Mouse (Mus musculus) brain, adult 2 months (tissue): ENCODE data around the gene Gorasp2.

ENCODE experiments used
- DNase-seq: peaks from one replicate; pipeline ENCODE4 v3.0.0; 2011; ENCODE audit warnings: low read depth, low spot score

Gene Gorasp2

GRCm38 (mm10) chr2:70661715-70662495 is 529 bp downstream of the Gorasp2 start, which contains the start of gene Gm26558:
TSS of gene Gm26558 (minus strand) at chr2:70662108.
- DNase-seq, result peak; percentile 28

GRCm38 (mm10) chr2:70663764-70664163 is 2.4 kb downstream of the Gorasp2 start:
- DNase-seq, result no peak

- DNase-seq, result no peak
Measured at GRCm38 (mm10) chr2:70667016-70667415, 5.6 kb downstream of the Gorasp2 start.

GRCm38 (mm10) chr2:70669241-70669640 is 7.9 kb downstream of the Gorasp2 start:
- no peak for DNase-seq

GRCm38 (mm10) chr2:70669896-70670295 is 8.5 kb downstream of the Gorasp2 start:
- DNase-seq, result no peak

DNA sequence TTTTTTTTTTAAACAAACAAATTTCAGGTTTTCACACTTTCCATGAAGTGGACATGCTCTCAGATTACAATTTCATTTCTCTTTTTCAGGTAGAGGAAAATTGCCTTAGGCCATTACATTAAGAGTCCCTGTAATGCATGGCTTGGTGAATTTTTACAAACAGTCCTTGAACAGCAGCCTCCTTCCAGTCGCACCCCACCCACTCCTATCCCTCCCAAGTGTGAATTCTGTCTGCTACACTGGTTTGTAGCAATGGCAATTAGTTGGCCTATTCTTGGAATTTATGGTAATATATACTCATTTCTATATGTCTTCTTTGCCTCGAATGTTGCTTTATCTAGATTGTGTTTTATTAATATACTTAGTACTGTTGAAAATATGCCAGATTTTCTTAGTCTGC is 11.1 kb downstream of the Gorasp2 start:
- DNase-seq, result peak; percentile 71

DNA sequence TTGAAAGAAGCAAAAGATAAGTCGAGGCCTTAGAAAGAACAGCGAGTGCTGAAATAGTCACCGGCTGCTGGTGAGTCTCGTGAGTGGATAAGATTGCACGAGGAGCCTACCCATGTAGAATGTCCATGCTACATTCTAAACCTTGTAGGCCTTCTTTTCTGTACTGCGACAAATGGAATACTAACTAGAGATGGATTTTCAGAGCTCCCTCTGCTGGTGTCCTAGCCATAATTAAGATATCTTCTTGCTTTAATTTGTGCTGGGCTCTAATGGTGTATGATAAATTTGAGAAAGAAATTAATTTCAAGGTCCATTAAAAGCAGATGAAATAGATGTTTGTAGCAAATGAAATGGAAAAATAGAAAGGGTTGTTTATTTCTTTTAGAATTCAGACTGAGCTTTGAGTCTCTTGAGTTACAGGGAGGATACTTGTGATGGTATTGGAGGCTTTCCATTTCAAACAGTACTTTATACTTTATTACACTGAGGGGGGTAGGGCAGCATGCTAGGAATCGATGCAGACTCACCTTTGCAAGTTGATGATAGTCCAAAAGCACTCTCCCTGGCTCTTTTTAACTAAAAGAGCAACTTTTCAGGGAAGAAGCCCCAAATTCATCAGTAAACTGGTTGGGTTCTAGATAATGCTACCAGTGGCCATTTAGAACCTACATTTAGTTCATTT is 12.2 kb downstream of the Gorasp2 start:
- DNase-seq, result peak; percentile 69

- no peak for DNase-seq
Measured at GRCm38 (mm10) chr2:70682324-70682723, 20.9 kb downstream of the Gorasp2 start.

DNA sequence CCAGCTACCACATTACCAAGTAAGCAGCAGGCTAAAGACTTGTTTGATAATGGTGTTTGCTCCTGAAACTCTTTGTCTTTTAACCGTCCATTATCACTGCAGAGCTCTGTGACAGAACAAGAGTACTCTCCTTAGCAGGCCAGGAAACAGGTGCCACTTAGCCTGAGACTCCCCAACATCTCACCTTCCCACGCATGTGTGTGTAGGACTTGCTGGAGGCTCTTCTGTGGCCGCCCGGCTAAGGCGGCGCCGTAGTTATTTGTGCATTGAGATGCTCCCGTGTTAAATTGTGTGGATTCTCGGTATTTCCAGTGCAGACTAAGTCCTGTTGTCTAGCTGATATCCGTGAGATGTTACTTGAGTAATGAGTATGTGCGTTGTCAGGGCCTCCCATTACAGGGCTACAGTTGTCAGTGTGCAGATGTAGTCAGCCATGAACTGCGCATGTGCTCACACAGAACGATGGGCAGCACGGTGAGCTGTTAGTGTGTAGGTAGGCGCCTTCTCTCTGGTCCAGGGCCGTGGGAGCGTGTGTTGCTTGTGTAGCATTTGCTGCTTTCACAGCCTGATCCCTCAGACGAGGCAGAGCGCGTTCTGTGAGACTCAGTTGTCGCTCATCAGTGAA is 27.2 kb downstream of the Gorasp2 start:
- DNase-seq, result peak; percentile 54

DNA sequence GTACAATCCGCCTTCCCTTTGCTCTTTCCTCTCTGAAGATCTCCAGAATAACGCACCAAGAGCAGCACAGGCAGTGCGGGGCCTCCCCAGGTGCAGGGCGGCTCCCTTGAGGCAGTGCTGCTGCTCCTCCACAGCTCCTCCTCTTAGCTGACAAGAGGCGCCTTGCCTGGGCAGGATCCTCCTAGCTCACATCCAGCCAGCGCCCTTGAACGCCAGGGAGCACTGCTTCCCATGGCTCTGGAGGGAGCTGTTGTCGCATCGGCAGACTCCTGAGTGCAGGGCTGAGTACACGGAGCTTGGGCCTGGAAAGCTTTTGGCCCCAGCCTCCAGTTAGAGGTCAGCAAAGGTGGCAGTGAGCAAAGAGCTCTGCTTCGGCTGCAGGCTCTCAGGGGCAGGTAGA is 28.8 kb downstream of the Gorasp2 start:
- DNase-seq, result peak; percentile 63

- DNase-seq, result no peak
Measured at GRCm38 (mm10) chr2:70695712-70696111, 34.3 kb downstream of the Gorasp2 start.

DNA sequence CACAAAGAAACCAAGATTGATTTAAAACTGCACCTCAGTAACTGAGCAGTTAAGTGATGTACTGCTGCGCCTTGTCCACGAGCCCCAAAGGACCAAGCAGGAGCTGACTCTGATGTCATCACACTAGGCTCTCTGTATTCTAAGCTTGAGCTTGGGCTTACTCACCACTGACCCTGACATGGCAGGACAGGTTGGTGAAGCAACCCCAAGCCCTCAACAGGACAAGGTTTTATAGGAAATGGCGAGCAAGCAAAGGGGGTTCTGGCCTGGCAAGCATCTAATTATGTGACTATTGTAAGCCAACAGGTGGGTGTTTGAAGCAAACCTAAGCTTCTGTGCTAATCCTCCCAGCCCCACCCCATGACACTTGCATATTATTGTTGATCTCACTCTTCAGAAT is 39.5 kb downstream of the Gorasp2 start:
- DNase-seq, result no peak

DNA sequence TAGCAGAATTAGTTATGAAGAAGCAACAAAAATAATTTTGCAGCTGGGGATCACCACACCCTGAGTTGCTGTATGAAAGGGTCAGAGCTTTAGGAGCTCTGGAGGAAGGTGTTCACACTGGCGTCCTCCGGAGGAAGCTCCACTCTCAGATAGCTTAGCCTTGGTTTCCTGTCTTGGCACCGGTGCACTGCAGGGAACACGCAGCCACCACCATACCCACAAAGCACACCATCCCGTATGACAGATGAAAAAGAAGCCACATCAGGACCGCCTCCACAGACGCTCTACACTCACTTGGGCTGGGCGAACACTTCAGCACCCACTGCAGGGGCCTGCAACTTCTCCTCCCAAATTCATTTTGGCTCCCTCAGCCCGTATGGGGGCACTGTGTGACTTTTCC is 40.2 kb downstream of the Gorasp2 start:
- DNase-seq, result no peak

- no peak for DNase-seq
Measured at GRCm38 (mm10) chr2:70702403-70702802, 41.0 kb downstream of the Gorasp2 start.

GRCm38 (mm10) chr2:70708986-70709730 is 47.8 kb downstream of the Gorasp2 start:
- DNase-seq, result peak; percentile 69

- DNase-seq, result no peak
Measured at GRCm38 (mm10) chr2:70710236-70710635, 48.9 kb downstream of the Gorasp2 start.

DNA sequence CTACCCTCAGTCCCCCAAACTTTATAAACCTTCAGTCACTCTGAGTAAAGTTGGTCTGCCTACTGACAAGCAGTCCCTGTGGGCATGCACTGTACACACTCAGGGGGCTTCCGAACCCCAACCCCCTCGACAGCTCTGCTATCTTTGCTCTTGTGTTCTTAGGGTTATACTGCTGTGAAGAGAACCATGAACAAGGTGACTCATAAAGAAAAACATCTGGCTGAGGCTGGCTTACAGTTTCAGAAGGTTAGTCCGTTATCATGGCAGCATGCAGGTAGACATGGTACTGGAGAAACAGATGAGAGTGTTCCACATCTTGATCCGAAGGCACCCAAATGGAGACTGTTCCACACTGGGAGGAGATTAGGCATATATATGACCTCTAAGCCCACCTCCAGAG is 49.5 kb downstream of the Gorasp2 start:
- DNase-seq, result no peak

GRCm38 (mm10) chr2:70723610-70724243 is 62.4 kb downstream of the Gorasp2 start:
- no peak for DNase-seq

- DNase-seq, result no peak
Measured at GRCm38 (mm10) chr2:70727089-70727488, 65.7 kb downstream of the Gorasp2 start.

- DNase-seq, result no peak
Measured at GRCm38 (mm10) chr2:70735534-70735933, 74.2 kb downstream of the Gorasp2 start.

- no peak for DNase-seq
Measured at GRCm38 (mm10) chr2:70736008-70736407, 74.6 kb downstream of the Gorasp2 start.
